Mouse (Mus musculus): ENCODE measurements around the gene Cdh13.

DNA sequence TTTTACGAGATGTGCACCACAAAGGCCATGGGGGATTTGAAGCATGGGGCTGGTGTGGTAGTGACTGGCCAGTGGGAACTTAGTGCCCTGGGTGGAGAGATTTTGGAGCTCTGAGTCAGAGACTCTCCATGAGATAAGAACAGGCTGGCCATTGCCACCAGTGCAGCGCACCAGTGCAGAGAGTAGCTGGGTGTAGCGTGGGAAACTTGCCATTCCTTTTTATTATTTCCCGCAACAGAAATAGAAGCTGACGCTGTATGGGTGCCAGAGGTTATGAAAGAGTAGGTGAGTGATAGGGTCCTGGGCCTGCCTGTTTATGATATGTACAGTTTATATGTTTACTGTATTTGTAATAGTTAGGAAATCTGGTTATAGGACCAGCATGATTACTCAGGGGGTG, 225.9 kb downstream of the Cdh13 start:
- no peak for TF ChIP-seq FLI1 (IDR thresholded peaks at IDR 0.05; ENCODE audit: low read length)
- no peak for TF ChIP-seq GATA1 (IDR thresholded peaks at IDR 0.05; ENCODE audit: borderline replicate concordance, low read length)

All from megakaryocyte, embryonic 14.5 days (primary cell).